Mouse (Mus musculus): ENCODE measurements at regions not wholly inside any gene's neighbourhood (a gene's known extent, or its start where the extent isn't known, plus 50 kb on each side); places are given as distances from the start of the nearest gene placed in this dataset.

GRCm38 (mm10) chr10:85242701-85243100 lies 57.8 kb upstream of the Cry1 start:
- no peak for TF ChIP-seq CTCF (IDR thresholded peaks at IDR 0.05)
- ATAC-seq (no peak), DNase-seq (ENCODE audit: low read depth, low spot score) (no peak)
- in situ Hi-C loops (cut with MboI; ENCODE audit: low pct_unique_long_range_greater_than_20kb): no loop called here
- POLR2A ChIA-PET: no interaction called here
- CTCF ChIA-PET: interaction anchor here (1.2 kb wide), 1 partner anchor 22 kb away, joined by 3 read pairs; no protein-coding TSS in a partner anchor
- peaks cover 9% of the 10 kb centered on the region for H3K27me3 ChIP-seq

- in situ Hi-C loops (cut with MboI; ENCODE audit: low pct_unique_long_range_greater_than_20kb): no loop called here
- ChIA-PET CTCF (interaction anchor here (1.2 kb wide), 1 partner anchor 23 kb away, joined by 3 read pairs; no protein-coding TSS in a partner anchor), POLR2A (no interaction called here)
- DNase-seq (ENCODE audit: low read depth, low spot score): no peak
- ATAC-seq: no peak
- TF ChIP-seq CTCF (IDR thresholded peaks at IDR 0.05): no peak
- peaks cover 9% of the 10 kb centered on the region for H3K27me3 ChIP-seq
Measured at GRCm38 (mm10) chr10:85243556-85243955, 58.7 kb upstream of the Cry1 start.

GRCm38 (mm10) chr10:85265746-85266145 lies 80.9 kb upstream of the Cry1 start:
- DNase-seq (ENCODE audit: low read depth, low spot score): no peak

GRCm38 (mm10) chr10:85266148-85266547 lies 81.3 kb upstream of the Cry1 start:
- ChIA-PET CTCF (no interaction called here), POLR2A (no interaction called here)
- H3K27me3 ChIP-seq: peaks cover 33% of the 10 kb centered on the region
- DNase-seq (ENCODE audit: low read depth, low spot score) (no peak), ATAC-seq (no peak)
- in situ Hi-C loops (cut with MboI; ENCODE audit: low pct_unique_long_range_greater_than_20kb): no loop called here
- no peak for TF ChIP-seq CTCF (IDR thresholded peaks at IDR 0.05)

More at GRCm38 (mm10) chr10:85265746-85266145, 80.9 kb upstream of the Cry1 start:
- no peak for TF ChIP-seq CTCF (IDR thresholded peaks at IDR 0.05)
- CTCF ChIA-PET: no interaction called here
- POLR2A ChIA-PET: no interaction called here
- H3K27me3 ChIP-seq: peaks cover 33% of the 10 kb centered on the region
- in situ Hi-C loops (cut with MboI; ENCODE audit: low pct_unique_long_range_greater_than_20kb): no loop called here
- no peak for ATAC-seq

- ChIA-PET CTCF (no interaction called here), POLR2A (no interaction called here)
- H3K27me3 ChIP-seq: peaks cover 39% of the 10 kb centered on the region
- no peak for TF ChIP-seq CTCF (IDR thresholded peaks at IDR 0.05)
- no peak for DNase-seq (ENCODE audit: low read depth, low spot score)
- in situ Hi-C loops (cut with MboI; ENCODE audit: low pct_unique_long_range_greater_than_20kb): no loop called here
- no peak for ATAC-seq
Measured at GRCm38 (mm10) chr10:85266796-85267195, 81.9 kb upstream of the Cry1 start.

GRCm38 (mm10) chr10:85270209-85270608 lies 85.3 kb upstream of the Cry1 start:
- DNase-seq (ENCODE audit: low read depth, low spot score) (no peak), ATAC-seq (no peak)
- TF ChIP-seq CTCF (IDR thresholded peaks at IDR 0.05): no peak
- in situ Hi-C loops (cut with MboI; ENCODE audit: low pct_unique_long_range_greater_than_20kb): no loop called here
- peaks cover 41% of the 10 kb centered on the region for H3K27me3 ChIP-seq
- POLR2A ChIA-PET: no interaction called here
- CTCF ChIA-PET: no interaction called here

- ChIA-PET POLR2A (no interaction called here), CTCF (no interaction called here)
- ATAC-seq (no peak), DNase-seq (ENCODE audit: low read depth, low spot score) (no peak)
- H3K27me3 ChIP-seq: peaks cover 47% of the 10 kb centered on the region
- in situ Hi-C loops (cut with MboI; ENCODE audit: low pct_unique_long_range_greater_than_20kb): no loop called here
- TF ChIP-seq CTCF (IDR thresholded peaks at IDR 0.05): no peak
Measured at GRCm38 (mm10) chr10:85276793-85277192, 91.9 kb upstream of the Cry1 start.

- peaks cover 25% of the 10 kb centered on the region for H3K27me3 ChIP-seq
- ATAC-seq: no peak
- no peak for TF ChIP-seq CTCF (IDR thresholded peaks at IDR 0.05)
- ChIA-PET POLR2A (no interaction called here), CTCF (no interaction called here)
- in situ Hi-C loops (cut with MboI; ENCODE audit: low pct_unique_long_range_greater_than_20kb): no loop called here
- DNase-seq (ENCODE audit: low read depth, low spot score): no peak
Measured at GRCm38 (mm10) chr10:85291733-85292476, 94.7 kb upstream of the Btbd11 start.

GRCm38 (mm10) chr10:85292477-85292855 lies 94.1 kb upstream of the Btbd11 start:
- CTCF ChIA-PET: no interaction called here
- in situ Hi-C loops (cut with MboI; ENCODE audit: low pct_unique_long_range_greater_than_20kb): no loop called here
- ATAC-seq (no peak), DNase-seq (ENCODE audit: low read depth, low spot score) (no peak)
- POLR2A ChIA-PET: no interaction called here
- TF ChIP-seq CTCF (IDR thresholded peaks at IDR 0.05): no peak
- H3K27me3 ChIP-seq: peaks cover 22% of the 10 kb centered on the region

- TF ChIP-seq CTCF (IDR thresholded peaks at IDR 0.05): no peak
- peaks cover 22% of the 10 kb centered on the region for H3K27me3 ChIP-seq
- ChIA-PET POLR2A (no interaction called here), CTCF (no interaction called here)
- in situ Hi-C loops (cut with MboI; ENCODE audit: low pct_unique_long_range_greater_than_20kb): no loop called here
- DNase-seq (ENCODE audit: low read depth, low spot score): no peak
- no peak for ATAC-seq
Measured at GRCm38 (mm10) chr10:85293071-85293783, 93.4 kb upstream of the Btbd11 start.

GRCm38 (mm10) chr10:85295133-85295887 lies 91.3 kb upstream of the Btbd11 start:
- POLR2A ChIA-PET: no interaction called here
- CTCF ChIA-PET: interaction anchor here (1.6 kb wide), 1 partner anchor 17 kb away, joined by 5 read pairs; no protein-coding TSS in a partner anchor
- no peak for DNase-seq (ENCODE audit: low read depth, low spot score)

More at GRCm38 (mm10) chr10:85295133-85295887, 91.3 kb upstream of the Btbd11 start:
- TF ChIP-seq CTCF (IDR thresholded peaks at IDR 0.05): no peak
- ATAC-seq: no peak
- H3K27me3 ChIP-seq: peaks cover 15% of the 10 kb centered on the region
- in situ Hi-C loops (cut with MboI; ENCODE audit: low pct_unique_long_range_greater_than_20kb): no loop called here
